Mouse (Mus musculus): Measurements from ENCODE around the gene Gm49322. TPM values are rescaled to one million over a fixed set of nuclear protein-coding genes. Genes with fewer than 3 reads are reported as not detected.

The Gm49322 gene
- polyA plus RNA-seq, 1 experiment = 2.2 TPM

DNA sequence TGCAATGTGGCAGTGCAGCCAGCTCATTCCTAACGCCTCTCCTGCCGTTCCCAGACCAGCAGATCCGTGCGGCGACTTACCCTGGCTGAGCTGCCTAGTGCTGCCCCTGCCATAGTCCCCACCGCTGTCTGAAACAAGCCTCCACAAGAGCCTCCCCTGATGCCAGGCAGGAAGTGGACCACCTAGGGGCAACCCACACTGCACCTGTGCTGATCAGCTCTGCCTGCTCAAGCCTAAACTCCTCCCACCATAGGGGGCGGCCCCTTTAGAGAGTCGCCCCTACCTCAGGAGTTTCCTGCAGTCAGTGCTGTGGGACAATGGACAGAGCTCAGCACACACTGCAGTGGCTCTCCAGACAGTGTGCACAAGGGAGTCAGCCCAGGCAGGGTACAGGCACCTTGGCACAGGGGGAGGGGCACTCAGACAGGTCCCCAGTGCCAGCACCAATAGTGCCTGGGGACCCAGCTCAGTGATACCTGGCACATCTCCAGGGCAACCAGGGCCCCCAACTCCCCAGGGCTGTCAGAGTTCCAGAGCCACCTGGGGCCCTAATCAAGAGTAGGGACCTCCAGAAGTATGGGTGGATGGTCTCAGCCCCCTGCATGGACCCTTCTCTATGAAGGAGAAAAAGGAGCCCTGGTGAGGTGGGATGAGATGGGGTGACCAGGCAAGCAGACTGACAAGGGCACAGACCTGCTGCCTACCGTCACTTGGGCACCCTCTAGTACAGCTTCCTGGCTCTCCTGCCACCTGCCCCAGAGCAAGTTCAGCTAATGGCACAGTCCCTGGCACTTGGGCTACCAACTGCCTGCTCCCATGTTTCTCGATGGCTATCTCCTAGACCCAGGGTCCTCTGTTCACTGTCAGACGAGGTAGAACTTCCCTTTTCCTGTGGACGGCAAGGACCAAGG is 20.9 kb upstream of the Gm49322 start:
- Histone ChIP-seq H3K4me3 (ENCODE audit: low read depth, low read length) (no peak overlapping the region), H3K27me3 (ENCODE audit: control insufficient read depth, insufficient read depth, low read length) (no peaks in the 10 kb centered on the region), H3K4me1 (ENCODE audit: control insufficient read depth, insufficient read depth, insufficient read length, low read length) (peaks cover 43% of the 10 kb centered on the region), H3K36me3 (ENCODE audit: control insufficient read depth, insufficient read depth, low read length) (peaks cover 25% of the 10 kb centered on the region; the same call in 1 of the 2 replicates), H3K27ac (ENCODE audit: insufficient read depth, low read depth, low read length) (peak overlapping the region; percentile 6; the same call in 1 of the 2 replicates)
- 67% methylated on average over 12 of the region's 12 CpGs for WGBS
- no peak for TF ChIP-seq CTCF (IDR thresholded peaks at IDR 0.05; ENCODE audit: extremely low read depth, insufficient read length, insufficient replicate concordance, low read depth, low read length)
- no peak for TF ChIP-seq POLR2A (IDR thresholded peaks at IDR 0.05; ENCODE audit: low read depth, low read length)

DNA sequence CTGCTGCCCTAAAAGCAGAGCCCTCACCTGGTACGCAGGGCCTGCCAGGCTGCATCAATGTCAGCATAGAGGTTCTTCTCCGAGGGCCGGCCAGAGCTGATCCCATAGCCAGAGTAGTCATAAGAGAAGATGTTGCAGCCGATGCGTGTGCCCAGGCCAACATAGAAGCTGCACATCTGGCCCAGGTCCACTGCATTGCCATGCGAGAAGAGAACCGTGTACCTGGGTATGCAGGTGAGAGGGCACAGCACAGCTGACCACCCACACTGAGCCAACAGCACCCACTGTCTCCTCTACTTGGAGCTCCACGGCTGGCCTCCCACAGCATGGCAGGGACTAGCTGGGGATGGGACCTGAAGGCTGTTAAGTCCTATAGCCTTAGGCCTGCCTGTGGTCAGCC is 20.2 kb upstream of the Gm49322 start:
- H3K27me3 ChIP-seq (ENCODE audit: control insufficient read depth, insufficient read depth, low read length) = no peaks in the 10 kb centered on the region
- H3K27ac ChIP-seq (ENCODE audit: insufficient read depth, low read depth, low read length) = no peak overlapping the region
- TF ChIP-seq CTCF (IDR thresholded peaks at IDR 0.05; ENCODE audit: extremely low read depth, insufficient read length, insufficient replicate concordance, low read depth, low read length) = no peak
- 90% methylated on average over 8 of the region's 8 CpGs for WGBS
- H3K36me3 ChIP-seq (ENCODE audit: control insufficient read depth, insufficient read depth, low read length) = peaks cover 25% of the 10 kb centered on the region; the same call in 1 of the 2 replicates
- no peak overlapping the region for H3K4me3 ChIP-seq (ENCODE audit: low read depth, low read length)
- H3K4me1 ChIP-seq (ENCODE audit: control insufficient read depth, insufficient read depth, insufficient read length, low read length) = peaks cover 43% of the 10 kb centered on the region

DNA sequence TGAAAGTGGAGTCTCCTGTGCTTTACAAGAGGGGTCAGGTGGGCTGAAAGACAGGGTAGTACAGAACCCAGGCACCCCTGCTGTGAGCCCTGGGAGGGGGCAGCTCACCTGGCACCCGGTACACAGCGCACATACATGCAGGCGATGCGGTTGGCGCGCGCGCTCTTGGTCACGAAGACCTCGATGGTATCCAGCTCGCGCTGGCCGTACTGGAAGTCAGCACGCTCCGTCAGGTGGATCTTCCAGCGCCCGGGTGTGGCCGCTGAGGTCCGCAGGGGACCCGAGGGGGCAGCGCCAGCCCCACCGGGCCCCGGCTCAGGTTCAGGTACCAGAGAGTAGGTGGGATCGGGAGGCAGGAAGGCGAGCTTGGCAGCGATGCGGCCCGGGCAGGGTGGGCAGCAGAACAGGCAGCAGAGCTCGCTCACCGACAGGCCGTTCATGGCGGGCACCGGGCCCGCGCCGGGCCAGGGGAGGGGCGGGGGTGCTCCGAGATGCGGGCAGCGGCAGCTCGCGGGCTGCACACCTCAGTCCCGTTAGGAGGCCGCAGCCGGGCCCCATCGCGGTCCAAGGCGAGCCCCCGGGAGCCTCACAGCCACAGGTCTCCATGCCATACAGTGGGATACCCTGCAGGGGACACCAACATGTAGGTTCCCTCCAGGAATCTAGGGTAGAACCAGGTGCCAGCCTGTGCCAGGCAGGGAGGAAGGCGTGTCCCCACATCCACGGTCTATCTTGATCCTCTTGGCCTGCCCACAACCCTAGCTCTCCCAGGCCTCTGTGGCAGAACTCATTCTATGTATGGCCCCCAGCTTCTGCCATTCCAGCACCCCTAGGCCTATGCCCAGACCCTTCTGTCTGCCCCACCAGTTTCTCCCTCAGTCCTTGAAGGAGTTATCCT is 19.2 kb upstream of the Gm49322 start:
- no peak for TF ChIP-seq CTCF (IDR thresholded peaks at IDR 0.05; ENCODE audit: extremely low read depth, insufficient read length, insufficient replicate concordance, low read depth, low read length)
- no peak for TF ChIP-seq POLR2A (IDR thresholded peaks at IDR 0.05; ENCODE audit: low read depth, low read length)
- WGBS = 88% methylated on average over 44 of the region's 51 CpGs
- Histone ChIP-seq H3K27ac (ENCODE audit: insufficient read depth, low read depth, low read length) (peak overlapping the region; percentile 33), H3K27me3 (ENCODE audit: control insufficient read depth, insufficient read depth, low read length) (no peaks in the 10 kb centered on the region), H3K4me3 (ENCODE audit: low read depth, low read length) (peak overlapping the region; percentile 23), H3K4me1 (ENCODE audit: control insufficient read depth, insufficient read depth, insufficient read length, low read length) (peaks cover 43% of the 10 kb centered on the region), H3K36me3 (ENCODE audit: control insufficient read depth, insufficient read depth, low read length) (peaks cover 25% of the 10 kb centered on the region; the same call in 1 of the 2 replicates)

DNA sequence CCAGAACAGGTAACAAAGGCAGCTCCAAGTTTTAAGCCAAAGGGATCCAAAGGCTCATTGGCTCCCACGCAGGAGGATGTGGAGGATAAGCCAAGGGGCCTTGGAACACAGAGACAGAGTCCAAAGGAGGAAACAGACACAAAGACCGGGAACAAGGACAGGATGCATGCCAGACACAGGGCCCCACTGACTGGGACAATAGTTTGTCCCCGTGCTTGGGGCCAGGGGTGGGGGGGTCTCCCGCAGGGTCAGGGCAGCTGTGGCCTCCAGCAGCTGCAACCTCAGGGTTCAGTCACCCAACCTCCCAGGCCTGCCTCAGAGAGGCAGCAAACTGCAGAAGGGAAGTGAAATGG is 18.5 kb upstream of the Gm49322 start:
- no peaks in the 10 kb centered on the region for H3K27me3 ChIP-seq (ENCODE audit: control insufficient read depth, insufficient read depth, low read length)
- peaks cover 43% of the 10 kb centered on the region for H3K4me1 ChIP-seq (ENCODE audit: control insufficient read depth, insufficient read depth, insufficient read length, low read length)
- no peak for TF ChIP-seq POLR2A (IDR thresholded peaks at IDR 0.05; ENCODE audit: low read depth, low read length)
- no peak for TF ChIP-seq CTCF (IDR thresholded peaks at IDR 0.05; ENCODE audit: extremely low read depth, insufficient read length, insufficient replicate concordance, low read depth, low read length)
- H3K27ac ChIP-seq (ENCODE audit: insufficient read depth, low read depth, low read length) = peak overlapping the region; percentile 32
- 23% methylated on average over 4 of the region's 4 CpGs for WGBS
- no peak overlapping the region for H3K4me3 ChIP-seq (ENCODE audit: low read depth, low read length)
- peaks cover 25% of the 10 kb centered on the region; the same call in 1 of the 2 replicates for H3K36me3 ChIP-seq (ENCODE audit: control insufficient read depth, insufficient read depth, low read length)

DNA sequence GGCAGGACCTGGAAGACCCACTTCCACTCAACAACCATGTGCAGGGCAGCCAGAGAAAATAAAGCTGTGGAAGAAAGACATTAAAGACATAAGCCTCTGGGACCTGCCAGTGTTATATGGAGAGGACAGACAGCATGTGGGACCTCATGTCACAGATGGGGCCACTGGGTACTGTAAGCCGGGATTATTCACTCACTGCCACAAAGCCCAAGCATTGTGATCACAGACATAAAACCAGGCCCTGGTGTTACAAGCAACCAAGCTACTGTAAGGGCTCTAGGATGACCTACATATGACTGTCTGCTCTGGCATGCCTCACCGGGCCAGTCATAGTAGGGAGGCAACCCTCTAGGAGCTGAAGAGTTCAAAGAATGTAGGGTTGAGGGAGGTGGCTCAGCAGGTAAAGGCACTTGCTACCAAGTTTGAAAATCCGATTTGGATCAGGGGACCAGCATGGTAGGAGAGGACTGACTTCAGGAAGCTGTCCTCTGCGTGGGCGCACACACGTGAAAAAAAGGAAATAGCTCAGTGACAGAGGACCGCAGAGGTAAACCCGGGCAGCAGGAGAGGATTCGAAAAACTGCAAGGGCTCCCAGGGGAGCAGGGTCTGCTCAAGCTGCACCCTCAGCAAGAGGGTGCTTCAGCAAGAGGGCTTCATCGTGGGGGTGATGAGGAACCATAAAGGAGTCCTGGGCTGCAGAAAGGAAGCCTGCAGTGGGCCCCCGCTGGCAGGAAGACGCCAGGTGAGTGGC is 16.5 kb upstream of the Gm49322 start:
- WGBS = 3% methylated on average over 12 of the region's 12 CpGs
- no peaks in the 10 kb centered on the region for H3K27me3 ChIP-seq (ENCODE audit: control insufficient read depth, insufficient read depth, low read length)
- H3K4me3 ChIP-seq (ENCODE audit: low read depth, low read length) = peak overlapping the region; percentile 98
- TF ChIP-seq POLR2A (IDR thresholded peaks at IDR 0.05; ENCODE audit: low read depth, low read length) (no peak), CTCF (IDR thresholded peaks at IDR 0.05; ENCODE audit: extremely low read depth, insufficient read length, insufficient replicate concordance, low read depth, low read length) (no peak)
- H3K27ac ChIP-seq (ENCODE audit: insufficient read depth, low read depth, low read length) = peak overlapping the region; percentile 66
- H3K4me1 ChIP-seq (ENCODE audit: control insufficient read depth, insufficient read depth, insufficient read length, low read length) = peaks cover 37% of the 10 kb centered on the region
- H3K36me3 ChIP-seq (ENCODE audit: control insufficient read depth, insufficient read depth, low read length) = peaks cover 17% of the 10 kb centered on the region; the same call in 1 of the 2 replicates

DNA sequence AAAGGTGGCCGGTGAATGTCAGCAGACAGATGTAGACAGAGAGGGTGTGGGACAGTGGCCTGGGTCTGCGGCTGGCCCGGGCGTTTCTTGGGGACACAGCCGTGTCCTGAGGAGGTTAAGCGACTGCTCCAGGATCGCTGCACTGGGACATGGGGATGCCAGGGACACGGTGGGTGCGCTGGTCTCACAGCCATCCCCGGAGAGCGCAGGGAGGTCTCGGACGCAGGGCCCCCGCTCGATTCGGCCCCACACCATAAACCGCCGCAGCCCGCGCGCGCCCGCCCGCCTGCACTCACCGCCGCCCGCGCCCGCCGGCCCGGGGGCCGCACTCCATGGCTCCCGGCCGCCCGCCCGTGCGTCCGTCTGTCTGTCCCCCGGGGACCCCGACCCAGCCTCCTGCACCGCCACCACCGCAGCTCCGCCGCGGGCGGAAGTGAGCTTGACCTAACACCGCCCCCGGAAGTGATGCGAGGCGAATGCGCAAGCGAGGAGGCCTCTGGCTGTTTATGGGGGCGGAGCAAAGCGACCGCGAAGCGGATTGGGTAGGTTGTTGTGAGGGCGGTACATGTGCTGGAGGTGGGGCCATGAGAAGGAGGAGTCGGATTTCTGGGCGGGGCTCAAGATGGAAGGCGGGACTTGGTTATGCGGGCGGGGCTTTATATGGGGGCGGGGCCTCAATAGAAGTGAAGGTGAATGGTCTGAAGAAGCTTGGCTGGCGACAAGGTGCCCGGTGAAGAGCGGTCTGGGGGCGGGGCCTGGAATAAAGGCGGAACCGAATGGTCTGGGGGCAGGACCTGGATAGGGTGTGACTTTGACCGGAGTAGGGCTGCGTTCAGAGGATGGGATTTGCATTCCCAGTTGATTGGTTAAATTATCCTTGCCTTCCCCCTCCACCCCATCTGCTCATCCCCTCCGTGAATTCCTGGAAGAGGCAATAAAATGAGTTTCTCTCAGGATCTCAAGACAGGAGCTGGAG is 15.7 kb upstream of the Gm49322 start, which contains the start of gene Abhd17a:
Gene Abhd17a, minus strand, starts transcription at position 463 of the 976 bp plus-strand sequence.
- H3K36me3 ChIP-seq (ENCODE audit: control insufficient read depth, insufficient read depth, low read length) = peaks cover 14% of the 10 kb centered on the region; the same call in 1 of the 2 replicates
- no peak for TF ChIP-seq CTCF (IDR thresholded peaks at IDR 0.05; ENCODE audit: extremely low read depth, insufficient read length, insufficient replicate concordance, low read depth, low read length)
- peak; percentile 82 for TF ChIP-seq POLR2A (IDR thresholded peaks at IDR 0.05; ENCODE audit: low read depth, low read length)
- under 1% methylated on average over 70 of the region's 73 CpGs for WGBS
- peak within 1 kb of the TSS; percentile 98 for H3K4me3 ChIP-seq (ENCODE audit: low read depth, low read length)
- H3K27ac ChIP-seq (ENCODE audit: insufficient read depth, low read depth, low read length) = peak within 1 kb of the TSS; percentile 66
- no peaks in the 10 kb centered on the region for H3K27me3 ChIP-seq (ENCODE audit: control insufficient read depth, insufficient read depth, low read length)
- peaks cover 30% of the 10 kb centered on the region for H3K4me1 ChIP-seq (ENCODE audit: control insufficient read depth, insufficient read depth, insufficient read length, low read length)

All from small intestine, adult 2 months (tissue).